Mouse (Mus musculus) urinary bladder, adult 2 months (tissue): Measurements from ENCODE around the gene Kat8. TPM values are rescaled to one million over a fixed set of nuclear protein-coding genes. Genes with fewer than 3 reads are reported as not detected.

Source experiments
- DNase-seq: peaks from one replicate; pipeline ENCODE4 v3.0.0; 2022; ENCODE audit warnings: low spot score
- polyA plus RNA-seq: library from polyadenylated mRNA; depleted of rRNA; stranded (reverse); fragments of >200 nt; gene quantifications from 2 replicates; pipeline ENCODE4 v1.2.3, GENCODE M21; 2012

The Kat8 gene
- polyA plus RNA-seq, 1 experiment, result 31.9 TPM

DNA sequence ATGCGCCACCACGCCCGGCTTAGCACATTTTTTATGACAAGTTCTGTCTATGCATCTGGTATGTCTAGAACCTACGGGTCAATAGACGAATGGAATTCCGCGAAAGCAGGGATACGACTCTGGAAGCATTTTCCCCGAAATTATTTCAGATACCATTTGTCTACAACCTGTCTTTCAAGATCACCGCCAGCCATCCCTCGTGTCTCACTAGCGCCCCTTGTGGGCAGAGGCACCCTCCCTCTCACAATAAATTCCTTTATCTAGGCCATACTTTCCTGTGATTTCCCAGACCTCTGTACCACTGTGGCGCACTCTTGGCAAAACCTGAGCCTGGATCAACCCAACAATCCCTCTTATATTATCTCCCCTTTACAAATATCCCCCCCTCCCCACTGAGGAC is 15.9 kb upstream of the Kat8 start:
- no peak for DNase-seq

DNA sequence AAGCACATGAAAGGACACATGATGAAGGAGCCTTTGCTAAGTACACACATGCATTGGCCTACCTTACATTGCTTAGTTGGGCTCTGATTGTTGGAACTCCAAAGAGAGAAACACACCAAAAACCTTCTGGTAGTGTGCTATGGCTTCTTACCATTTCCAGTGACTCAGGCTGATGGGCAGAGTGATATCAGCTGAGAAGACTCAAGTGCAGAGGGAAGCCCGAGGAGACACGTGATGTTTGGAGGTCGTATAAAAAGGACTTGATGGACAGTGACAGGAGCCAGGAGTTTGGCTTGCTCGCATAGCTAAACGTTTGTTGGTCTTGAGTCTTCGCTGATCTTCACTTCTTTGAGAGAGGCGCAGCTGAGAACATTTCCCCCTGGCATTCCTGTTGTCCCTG is 14.8 kb upstream of the Kat8 start:
- no peak for DNase-seq

DNA sequence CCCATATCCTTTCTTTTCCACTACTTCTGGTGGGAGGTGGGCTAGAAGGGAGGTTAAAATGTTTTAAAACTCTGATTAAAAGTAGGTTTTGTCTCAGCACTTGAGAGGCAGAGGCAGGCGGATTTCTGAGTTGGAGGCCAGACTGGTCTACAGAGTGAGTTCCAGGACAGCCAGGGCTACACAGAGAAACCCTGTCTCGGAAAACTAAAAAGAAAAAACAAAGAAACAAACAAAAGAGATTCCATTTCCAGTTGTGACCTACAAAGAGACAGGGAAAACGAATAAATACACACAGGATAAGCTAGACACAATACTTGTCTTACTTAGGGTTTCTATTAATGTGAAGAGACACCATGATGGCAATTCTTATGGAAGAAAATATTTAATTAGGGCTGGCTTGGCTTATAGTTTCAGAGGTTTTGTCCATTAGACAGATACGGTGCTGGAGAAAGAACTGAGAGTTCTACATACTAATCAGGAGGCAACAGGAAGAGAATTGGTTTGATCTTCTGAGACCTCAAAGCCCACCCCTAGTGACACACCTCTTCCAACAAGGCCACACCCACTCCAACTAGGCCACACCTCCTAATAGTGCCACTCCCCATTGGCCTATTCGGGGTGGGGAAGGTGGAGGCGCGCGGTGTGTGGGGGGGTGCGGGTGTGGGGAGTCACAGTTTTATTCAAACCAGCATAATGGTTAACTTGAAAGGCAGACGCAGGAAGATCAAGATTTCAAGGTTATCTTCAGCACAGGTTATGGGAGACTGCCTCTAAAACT is 13.9 kb upstream of the Kat8 start:
- no peak for DNase-seq

DNA sequence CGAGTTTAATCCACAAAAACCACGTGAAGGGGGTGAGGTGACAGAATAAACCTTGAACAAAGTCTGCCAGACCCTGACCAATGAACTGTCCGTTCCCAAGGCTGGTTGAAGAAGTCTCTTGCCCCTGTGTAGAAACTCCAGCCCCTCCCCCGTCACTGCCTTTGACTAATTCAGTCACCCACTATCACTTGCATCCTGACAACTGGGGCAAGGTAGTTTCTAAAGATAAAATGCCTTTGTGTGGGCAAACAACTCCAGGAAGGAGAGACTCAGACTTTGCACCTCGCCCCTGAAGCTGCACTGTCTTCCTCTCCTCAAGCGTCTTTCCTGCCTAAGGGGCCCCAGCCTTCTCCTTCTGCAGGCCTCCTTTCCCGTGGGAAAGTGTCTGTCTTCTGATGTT is 12.3 kb upstream of the Kat8 start:
- no peak for DNase-seq

DNA sequence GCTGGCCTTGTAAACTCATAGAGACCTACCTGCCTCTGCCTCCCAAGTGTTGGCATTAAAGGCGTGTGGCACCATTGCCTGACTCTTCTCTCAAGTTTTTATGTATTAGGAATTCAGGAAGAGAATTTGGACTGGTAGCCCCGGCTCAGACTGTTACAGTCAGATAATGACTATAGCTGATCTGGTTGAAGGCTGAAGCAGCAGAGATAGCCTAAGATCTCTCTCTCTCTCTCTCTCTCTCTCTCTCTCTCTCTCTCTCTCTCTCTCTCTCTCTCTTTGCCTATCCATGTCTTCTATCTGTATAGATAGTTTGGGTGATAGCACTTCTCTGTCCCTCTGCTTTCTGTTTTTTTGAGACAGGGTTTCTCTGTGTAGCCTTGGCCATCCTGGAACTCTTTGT is 10.5 kb upstream of the Kat8 start:
- DNase-seq, result no peak

GRCm38 (mm10) chr7:127903971-127904796 is 8.1 kb upstream of the Kat8 start, which contains the start of gene Bckdk:
Bckdk (plus strand) TSS chr7:127904082.
- DNase-seq, result peak; percentile 73

DNA sequence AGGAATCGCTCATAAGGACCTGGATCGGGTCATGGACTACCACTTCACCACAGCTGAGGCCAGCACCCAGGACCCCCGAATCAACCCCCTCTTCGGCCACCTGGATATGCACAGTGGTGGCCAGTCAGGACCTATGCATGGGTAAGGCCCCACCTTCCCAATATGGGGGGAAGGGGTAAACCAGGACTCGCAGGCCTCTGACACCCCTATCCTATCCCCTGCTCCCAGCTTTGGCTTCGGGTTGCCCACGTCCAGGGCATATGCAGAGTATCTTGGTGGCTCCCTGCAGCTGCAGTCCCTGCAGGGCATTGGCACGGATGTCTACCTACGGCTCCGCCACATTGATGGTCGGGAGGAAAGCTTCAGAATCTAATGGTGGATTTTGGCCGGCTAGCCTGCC is 4.4 kb upstream of the Kat8 start:
- no peak for DNase-seq

DNA sequence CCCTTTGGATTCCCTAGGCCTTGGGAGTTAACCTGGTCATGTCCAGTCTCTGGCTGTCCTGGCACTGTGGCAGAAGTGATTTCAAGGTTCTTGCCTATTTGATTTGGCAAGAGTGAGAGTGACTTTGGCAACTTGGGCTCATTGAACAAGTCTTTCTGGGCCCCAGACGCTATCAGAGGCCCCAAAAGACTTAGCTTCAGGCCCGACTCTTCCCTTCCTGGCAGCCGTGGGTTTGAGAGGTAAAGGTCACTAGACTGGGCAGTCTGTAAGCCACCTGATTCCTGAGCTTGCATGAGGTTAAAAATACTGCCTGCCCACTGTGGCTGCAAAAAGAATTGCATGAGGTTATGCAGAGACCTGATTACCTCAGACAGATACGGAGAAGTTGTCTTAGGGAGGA is 3.7 kb upstream of the Kat8 start:
- no peak for DNase-seq

GRCm38 (mm10) chr7:127912938-127913337 is 622 bp downstream of the Kat8 start:
- no peak for DNase-seq

DNA sequence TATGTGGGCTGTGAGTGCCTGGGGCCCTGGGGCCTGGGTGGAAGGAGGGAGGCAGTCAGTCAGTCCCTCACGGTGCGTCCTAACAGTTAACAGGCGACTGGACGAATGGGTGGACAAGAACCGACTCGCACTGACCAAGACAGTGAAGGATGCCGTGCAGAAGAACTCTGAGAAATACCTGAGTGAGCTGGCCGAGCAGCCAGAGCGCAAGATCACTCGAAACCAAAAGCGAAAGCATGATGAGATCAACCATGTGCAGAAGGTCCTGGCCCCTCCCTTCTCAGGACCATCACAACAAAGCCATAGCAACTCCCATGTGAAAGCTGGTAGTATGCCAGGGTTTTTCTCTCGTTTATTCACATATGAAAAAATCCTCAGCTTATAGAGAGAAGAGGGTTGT is 3.0 kb downstream of the Kat8 start:
- no peak for DNase-seq

DNA sequence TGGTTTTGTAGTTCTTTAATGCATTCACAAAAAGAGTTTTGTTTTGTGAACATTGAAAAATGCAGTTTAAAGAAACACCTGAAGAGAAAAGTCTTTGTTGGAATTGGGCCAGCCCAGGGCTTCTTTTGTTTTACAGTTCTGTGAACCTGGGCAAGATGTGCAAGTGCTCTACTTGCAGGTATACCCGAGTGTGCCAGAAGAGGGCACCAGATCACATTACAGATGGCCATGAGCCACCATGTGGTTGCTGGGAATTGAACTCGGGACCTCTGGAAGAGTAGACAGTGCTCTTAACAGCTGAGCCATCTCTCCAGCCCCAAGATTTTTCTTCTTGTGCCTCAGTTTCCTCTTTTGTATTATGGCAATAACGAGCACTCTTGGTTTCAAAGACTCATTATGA is 5.9 kb downstream of the Kat8 start:
- DNase-seq, result no peak

DNA sequence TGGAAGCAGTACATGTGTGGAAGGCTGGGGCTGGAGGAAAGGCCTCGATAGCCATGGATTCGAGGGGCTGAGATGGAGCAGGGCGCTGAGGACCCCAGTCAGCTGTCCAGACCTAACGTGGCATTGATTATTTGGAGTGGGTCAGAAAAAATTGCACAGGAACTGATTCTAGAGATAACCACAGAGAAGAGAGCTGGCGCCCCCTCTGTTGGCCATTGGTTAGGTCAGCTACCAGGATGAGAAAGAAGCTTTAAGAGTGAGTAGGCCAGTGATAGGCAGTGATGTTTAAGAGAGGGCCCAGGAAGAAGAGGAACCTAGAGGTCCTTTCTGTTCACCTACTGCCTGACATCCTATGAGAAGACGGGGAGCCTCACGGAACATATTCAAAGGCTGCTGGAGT is 7.0 kb downstream of the Kat8 start:
- no peak for DNase-seq

- DNase-seq, result no peak
These were observed 9.2 kb downstream of the Kat8 start for GRCm38 (mm10) chr7:127921516-127921915.

DNA sequence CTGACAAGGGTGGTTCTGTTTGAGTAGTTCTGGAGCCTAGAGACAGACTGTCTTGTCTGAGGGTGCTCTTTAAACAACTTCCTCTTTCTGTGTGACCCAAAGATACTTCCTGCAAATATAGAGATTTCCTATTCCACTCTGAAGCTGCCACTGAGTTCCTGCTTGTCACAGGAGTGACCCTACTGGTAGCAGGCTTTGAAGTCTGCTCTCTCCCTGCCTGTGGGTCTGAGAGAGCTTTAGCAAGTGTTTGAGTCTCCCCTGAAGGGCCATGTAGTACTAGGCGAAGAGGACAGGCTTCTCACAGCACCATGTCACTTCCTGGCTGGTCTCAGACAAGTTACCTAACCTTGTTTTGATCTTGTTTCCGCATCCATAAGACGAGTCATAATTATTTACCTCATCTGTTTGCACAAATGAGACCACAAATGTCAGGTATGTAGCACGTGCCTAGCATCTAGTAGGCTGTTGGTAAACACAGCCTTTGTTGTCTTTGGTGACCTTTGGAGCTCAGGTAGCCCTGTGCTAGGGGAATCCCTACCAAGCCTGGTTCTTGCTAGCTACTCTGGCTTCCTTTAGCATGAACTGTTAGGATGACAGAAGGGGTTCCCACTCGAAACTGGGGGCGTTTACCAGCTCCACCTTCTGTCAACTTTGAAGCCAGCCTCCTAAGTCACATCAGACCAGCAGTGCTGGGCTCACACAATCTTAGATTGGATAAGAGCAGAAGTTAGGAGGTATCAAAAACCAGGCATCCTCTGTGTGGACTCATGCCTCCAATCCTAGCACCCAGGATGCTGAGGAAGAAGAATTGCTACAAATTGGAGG is 10.3 kb downstream of the Kat8 start:
- no peak for DNase-seq

DNA sequence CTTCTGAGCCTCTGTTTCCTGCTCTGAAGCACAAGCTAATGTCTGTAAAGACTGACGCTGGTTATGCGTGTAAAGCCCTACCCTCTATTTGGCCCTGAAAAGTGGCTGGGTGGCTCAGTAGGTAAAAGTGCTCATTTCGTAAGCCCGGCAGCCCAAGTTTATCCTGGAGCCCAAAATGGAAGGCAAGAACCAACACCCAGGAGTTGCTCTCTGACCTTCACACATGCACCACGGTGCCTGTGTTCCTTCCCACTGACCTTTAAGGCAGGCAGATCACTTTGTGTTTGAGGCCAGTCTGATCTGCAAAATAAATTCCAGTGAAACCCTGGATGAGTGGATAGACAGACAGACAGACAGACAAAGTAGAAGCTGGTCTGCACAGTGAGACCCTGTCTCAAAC is 11.4 kb downstream of the Kat8 start:
- no peak for DNase-seq

DNA sequence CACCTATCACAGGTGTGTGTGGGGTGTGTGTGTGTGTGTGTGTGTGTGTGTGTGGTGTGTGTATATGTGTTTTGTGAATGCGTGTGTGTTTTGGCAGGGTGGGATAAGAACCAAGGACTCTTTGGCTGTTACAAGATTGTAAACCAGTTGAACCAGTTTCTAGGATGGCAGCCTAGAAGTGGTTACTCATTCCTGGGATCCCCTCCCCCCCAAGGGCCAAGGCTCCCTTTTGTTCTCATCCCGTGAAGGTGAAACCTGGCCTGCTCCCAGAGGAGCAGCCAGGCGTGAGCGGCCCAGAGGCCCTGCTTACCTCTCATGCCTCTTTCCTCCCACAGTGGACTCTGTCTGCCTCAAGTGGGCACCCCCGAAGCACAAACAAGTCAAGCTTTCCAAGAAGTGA is 12.9 kb downstream of the Kat8 start:
- DNase-seq, result no peak

DNA sequence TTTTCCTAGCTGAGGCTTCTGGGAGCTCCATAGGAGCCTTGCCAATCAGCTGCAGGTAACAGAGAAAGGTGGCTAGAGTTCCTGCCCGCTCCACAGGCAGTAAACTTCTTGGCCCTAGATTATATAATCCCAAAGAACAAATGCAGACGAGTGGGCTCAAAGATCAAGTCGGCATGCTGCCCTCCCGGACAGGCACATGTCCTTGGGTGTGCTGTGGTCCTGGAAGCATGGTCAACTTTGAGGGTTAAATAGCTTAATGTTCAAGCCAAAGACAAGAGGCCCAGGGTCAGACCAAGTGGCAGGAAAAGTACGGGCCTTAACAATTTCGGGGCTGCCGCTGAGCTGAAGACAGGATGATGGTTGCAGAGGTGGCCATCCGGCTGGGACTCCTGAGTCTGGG is 13.8 kb downstream of the Kat8 start:
- no peak for DNase-seq

GRCm38 (mm10) chr7:127926846-127927245 is 14.5 kb downstream of the Kat8 start:
- DNase-seq, result no peak

DNA sequence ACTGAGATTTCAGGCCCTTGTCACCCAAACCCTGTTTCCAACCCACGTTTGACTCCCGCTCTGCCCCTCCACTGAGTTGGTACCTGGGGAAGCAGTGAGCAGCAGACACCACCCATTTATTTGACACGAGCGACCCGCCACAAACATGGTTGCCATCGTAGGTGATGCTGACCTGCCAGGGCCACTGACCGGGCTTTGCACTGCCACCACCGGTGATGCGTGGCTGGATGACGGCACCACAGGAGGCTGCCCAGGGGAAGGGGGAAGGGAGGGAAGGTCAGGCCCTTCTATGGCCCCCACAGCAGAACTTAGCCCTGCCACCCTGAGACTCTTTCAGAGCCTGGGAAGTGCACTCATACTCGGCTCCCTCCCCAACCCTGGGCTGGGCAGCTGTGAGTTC is 15.4 kb downstream of the Kat8 start:
- DNase-seq, result no peak

DNA sequence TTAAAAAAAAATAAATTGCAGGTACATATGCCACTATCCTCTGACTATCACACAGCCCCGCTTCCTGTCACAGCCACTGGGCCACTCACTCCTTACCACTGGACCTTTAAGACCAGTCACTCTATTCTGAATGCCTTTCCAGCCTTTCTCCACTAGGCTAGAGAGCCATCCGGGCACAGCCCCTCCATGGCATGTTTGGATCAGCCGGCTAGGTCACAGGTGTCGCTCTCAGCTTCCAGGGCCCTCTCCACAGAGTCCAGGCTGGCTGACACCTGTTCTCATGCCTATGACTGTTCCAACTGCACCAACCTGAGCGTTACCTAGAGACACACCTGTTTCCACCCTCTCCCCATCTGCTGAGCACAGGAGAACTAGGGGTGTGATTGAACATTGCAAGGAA is 16.3 kb downstream of the Kat8 start:
- DNase-seq, result no peak

DNA sequence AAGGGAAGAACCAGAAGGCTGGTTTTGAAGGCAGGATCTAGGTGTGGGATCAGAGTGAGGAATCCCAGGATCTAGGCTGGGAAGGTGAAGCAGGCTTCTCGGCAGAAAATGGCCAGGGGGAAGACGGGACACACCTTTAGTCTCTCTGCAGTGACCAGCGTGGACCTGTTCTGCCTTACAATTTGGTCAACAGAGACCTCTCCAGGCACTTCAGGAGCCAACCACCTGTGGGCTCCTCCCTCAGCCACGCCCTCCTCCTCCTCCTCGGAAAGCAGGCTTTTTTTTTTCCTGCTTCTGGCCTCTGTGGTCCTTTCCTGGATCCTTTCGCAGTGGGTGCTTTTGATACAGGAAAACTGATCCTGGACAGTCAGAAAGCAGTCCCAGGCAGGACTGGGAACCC is 17.6 kb downstream of the Kat8 start, which contains the start of gene Prss8:
TSS of gene Prss8 (minus strand) at position 182 of the 400 bp plus-strand sequence.
- no peak for DNase-seq

GRCm38 (mm10) chr7:127930636-127931035 is 18.3 kb downstream of the Kat8 start:
- no peak for DNase-seq
